Mouse (Mus musculus): Measurements from ENCODE around the gene Map1s.

DNA sequence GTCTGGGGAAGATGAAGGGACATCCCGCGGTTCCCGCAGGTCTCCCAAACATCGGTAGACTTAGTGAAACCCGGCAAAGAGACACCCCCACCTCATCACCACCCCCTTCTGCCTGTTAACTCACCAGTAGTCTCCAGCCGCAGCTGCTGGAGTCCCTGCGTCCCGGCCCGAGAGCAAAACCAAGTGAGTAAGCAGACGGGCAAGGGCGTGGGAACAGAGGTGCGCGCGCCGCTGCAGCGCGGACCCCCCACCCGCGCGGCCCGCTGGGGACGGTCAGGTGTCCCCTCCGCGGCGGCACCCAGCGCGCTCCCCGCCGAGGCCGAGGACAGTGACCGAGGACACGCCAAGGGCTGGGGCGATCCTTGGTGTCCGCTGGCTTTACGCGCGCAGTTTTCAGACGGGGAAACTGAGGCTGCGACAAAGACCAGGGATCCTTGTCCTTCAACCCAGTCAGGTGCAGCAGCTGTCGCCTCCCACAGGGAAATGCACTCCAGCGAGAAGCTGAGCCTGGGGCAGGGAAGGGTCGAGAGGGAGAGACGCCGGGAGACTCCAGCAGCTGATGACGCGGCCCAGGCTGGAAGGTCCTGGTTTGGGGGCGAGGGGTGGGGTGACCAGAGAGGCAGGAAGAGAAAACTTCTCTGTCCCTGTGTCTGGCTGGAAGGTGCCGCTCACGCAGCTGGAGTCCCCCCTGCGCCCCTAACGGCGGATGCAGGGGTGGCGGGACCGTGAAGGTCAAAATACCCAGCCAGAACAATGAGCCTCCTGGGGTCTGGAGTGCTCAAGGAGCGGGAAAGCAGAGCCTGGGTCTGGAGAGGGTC lies 42.7 kb upstream of the Map1s start, which contains the start of gene Kcnn1:
- TF ChIP-seq GATA1 (IDR thresholded peaks at IDR 0.05; ENCODE audit: low read length), result no peak
- TF ChIP-seq TAL1 (IDR thresholded peaks at IDR 0.05; ENCODE audit: low read length), result no peak
